Mouse (Mus musculus) lung, adult 18-20 months (tissue): ENCODE measurements at regions not wholly inside any gene's neighbourhood (a gene's known extent, or its start where the extent isn't known, plus 50 kb on each side); places are given as distances from the start of the nearest gene placed in this dataset.

ENCODE experiments used
- DNase-seq, 2 experiments: peaks; one replicate each; pipeline ENCODE4 v3.0.0; 2022; ENCODE audit warnings: mixed read lengths in 2 of 2

GRCm38 (mm10) chr10:37314746-37315430 lies 176.2 kb upstream of the Marcks start:
- DNase-seq = peak; percentile 35 to 37

DNA sequence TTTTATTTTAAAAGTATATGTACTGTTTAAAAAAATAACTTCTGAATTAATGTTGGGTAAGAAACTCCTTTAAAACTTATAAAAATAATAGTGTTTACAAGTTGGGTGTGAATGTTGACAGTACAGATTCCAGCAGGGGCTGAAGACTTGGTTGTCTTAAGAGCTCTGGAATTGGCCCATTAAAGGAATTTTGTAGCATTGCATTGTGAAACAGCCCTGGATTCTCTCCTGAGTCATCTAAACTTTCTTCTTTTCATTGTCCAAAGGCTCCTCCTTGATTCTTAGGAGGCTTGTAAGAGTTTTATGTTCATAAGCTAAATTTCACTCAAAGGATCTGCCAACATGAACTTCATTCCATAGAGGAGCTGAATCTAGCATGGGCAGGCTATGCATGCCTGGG lies 174.7 kb upstream of the Marcks start:
- no peak for DNase-seq

DNA sequence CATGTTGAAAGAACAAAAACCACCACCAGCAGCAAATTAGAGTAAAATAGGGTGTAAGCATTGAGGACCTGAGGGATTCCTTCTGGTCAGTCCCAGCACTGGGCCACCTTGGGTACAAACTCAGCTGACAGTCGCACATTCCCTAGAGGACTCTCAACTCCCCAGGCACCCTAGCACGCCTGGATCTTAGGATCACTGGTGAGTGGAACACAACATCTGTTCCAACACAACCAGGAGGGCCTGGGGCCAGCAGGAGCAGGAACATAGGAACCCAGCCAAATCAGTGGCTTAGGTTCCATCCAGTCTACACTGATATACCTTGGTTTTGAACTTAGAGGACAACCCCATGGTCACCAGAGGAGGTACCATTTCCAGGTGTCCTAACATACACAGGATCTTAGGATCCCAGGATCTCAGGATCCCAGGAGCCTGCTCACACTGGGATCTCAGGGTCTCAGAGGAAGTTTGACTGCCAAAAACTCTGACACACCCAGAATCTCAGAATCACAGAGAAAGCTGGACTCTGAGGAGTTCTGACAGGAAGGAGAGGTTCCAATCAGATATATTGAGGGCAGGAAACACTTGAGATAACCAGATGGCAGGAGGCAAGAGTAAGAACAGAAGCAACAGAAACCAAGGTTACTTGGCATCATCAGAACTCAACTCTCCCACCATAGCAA lies 171.7 kb upstream of the Marcks start:
- DNase-seq = no peak

DNA sequence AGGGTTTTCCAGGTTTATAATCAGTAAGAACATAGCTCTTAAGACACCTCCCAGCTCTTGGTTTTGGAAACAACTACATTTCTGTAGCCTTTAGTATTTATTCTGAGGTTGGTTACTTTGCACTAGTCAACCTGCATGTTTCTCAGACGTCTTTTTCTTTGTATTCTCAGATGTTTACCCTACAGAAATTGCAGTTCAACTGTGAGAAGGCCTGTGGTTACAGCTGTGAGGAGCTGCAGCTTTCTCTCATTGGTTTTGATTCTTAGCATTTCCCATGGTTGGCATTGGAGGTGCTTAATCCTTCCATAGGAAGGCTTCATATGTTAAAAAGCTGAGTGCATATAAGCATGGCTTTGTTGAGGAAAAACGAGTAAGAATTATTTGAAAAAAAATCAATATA lies 165.9 kb upstream of the Marcks start:
- DNase-seq = no peak

DNA sequence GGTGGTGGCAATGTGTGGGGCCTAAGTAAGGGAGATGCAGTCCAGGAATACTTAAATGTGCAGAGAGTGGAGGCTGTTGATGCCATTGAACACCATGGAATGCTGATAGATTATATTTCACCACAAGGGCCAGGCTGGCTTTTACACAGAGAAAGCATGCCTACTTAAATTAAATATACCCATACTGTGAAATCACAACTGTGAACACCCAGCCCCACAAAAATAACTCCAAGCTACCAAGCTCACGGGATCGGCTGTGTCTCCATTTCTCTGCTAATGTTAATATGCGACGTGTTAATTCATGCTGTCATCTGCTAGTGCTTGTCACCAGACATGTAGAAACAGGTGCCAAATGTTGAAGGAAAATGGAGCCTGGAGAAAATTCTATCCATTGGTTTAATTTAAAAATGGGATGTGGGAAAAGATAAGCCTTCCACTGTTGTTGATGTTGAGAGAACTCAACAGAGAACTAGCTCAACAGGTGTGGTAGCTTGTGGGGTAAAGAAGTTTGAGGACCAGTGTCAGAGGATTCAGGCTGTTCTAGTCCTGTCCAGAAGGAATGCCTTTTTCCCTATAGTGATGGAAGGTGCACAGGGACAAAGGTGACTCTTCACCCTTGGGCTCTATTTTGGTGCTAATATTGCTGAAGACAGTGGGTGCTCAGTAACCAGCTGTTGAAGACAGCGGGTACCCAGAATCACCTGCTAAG lies 161.6 kb upstream of the Marcks start:
- no peak for DNase-seq

- DNase-seq = no peak
Measured at GRCm38 (mm10) chr10:37298689-37299421, 160.1 kb upstream of the Marcks start.

DNA sequence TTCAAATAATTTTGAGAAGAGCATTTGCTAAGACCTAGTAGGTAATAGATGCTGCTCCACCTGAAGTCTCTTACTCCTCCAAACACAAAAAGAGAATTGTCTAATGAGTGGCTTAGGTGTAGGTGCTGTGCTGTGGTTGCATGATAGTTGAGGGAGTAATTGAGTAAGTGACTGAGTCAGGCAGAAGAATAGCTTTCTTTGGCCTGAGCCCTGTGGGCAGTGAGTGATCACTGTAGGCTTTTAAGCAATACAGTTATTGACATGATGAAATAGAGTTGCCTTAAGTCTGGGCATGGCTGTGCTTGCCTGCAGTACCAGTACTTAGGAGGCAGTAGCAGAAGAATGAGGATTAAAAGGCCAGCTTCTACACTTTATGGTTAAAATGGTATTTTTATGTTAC lies 155.5 kb upstream of the Marcks start:
- no peak for DNase-seq

DNA sequence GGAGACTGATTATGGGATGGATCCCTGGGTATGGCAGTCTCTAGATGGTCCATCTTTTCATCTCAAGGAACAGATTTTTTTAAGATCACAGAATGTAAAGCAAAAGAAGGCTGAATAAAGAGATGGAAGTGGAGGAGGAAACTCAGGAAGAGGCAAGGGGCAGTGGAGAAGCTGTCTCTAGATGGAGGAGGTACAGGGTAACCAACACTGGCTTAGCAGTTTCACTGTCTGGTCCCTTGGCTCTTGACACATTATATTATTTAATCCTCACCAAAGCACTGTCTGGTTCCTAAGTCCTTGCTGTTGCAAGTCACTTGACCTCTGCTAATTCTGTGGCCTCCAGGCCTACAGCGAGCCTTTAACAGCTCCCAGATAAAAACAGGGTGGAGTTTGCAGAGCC lies 154.6 kb upstream of the Marcks start:
- DNase-seq = no peak

DNA sequence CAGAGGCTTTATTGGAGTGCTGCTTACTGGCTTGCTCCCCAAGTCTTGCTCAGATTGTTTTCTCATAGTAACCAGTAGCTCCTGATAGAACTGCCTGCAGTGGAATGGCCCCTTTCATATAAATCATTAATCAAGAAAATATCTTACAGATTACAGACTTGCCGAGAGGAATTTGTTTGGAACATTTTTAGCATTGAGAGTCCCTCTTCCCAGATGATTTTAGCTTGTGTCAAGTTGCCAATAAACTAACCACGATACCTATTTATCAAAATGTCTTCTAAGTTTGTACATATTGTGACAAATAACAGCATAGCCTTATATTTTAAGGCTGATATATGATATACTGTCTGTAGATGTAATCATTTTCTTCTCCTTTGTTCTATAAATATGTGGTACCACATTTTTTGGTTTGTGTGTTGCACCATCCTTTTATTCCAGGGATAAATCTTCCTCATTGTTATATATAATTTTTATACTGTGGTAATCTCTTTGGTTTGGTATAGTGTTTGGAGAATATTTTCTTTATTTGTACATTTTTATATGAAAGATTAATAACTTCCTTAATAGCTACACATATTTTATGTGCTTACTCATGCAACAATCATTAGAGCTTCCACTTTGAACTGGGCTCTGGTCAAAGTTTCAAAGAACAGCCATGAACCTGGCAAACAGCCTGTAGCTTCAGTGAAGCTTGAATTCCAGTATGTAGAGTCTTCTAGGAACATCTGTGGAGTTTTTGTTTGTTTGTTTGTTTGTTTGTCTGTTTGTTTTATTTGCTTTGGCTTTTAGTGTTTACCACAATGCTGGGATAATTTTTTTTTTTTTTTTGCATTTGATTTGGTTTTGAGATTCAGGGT lies 153.1 kb upstream of the Marcks start:
- DNase-seq = no peak

DNA sequence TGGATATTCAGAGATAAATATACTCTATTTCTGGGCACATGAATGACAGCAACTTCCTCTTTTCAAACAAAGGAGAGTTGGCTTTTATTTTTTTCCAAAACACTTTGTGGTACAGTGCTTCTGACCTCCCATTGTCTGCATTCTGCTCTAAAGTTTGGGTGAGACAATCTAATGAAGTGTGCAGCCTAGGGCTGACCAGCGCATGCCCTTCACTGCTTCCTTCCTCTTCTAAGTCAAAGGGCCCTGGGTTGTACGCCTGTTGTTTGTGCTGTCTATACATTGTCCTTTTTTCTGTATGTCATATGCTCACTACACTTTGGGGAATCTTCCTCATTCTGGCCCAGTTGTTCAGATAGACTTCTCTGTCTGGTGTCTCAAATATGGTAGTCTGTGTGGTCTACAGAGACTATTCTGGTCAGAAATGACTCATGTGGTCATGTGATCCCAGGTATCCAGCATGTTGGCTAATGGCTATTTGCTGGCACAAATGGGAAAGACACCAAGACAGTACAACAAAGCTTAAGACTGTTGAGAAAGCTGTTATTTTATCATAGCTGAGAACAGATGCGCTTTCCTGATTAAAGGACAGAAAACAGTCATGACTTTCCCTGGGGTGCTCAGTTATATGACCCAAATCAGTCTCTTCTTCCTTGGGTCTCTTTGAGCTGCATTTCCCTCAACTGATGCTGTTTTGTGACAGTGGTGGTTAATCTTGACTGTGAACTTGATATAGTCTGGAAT lies 151.4 kb upstream of the Marcks start:
- DNase-seq = no peak

GRCm38 (mm10) chr10:37286305-37286704 lies 147.6 kb upstream of the Marcks start:
- no peak for DNase-seq

GRCm38 (mm10) chr10:37282951-37283350 lies 144.2 kb upstream of the Marcks start:
- peak in 1 of 2 experiments; percentile 27 for DNase-seq

DNA sequence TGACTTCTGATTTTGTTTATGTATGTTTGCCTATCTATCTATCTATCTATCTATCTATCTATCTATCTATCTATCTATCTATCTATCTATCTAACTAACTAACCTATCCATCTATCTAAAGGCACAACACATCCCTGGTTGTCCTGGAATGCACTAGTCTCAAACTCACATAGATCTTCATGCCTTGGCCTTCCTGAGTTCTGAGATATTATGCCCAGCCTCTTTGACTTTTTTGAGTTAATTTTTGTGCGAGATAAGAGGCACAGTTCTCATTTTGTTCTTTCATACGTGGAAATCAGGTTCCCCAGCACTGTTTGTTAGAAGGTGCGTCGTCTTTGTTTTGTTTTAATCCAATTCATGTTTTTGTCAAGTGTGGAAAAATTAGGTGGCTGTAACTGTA lies 142.1 kb upstream of the Marcks start:
- DNase-seq = no peak

- no peak for DNase-seq
Measured at GRCm38 (mm10) chr10:37280150-37280820, 141.6 kb upstream of the Marcks start.

GRCm38 (mm10) chr10:37279316-37279715 lies 140.6 kb upstream of the Marcks start:
- DNase-seq = no peak

DNA sequence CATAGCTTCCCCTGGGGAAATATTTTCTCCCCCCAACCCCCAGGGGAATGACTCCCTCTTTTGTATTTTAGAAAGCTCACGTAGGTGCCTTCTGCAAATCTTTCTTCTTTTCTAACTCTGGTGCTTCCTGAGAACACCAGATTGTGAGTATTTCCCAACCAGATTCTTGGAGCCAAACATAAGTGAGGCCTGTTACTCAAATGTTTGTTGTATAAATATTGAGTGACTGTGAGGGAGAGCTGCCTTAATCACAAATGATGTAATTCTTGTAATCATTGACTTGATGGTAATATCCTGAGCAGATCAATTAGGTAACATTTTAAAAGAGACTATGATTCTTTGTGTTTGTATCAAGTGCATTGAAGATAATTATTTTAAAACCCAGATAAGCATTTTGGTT lies 137.1 kb upstream of the Marcks start:
- DNase-seq = peak in 1 of 2 experiments; percentile 31

DNA sequence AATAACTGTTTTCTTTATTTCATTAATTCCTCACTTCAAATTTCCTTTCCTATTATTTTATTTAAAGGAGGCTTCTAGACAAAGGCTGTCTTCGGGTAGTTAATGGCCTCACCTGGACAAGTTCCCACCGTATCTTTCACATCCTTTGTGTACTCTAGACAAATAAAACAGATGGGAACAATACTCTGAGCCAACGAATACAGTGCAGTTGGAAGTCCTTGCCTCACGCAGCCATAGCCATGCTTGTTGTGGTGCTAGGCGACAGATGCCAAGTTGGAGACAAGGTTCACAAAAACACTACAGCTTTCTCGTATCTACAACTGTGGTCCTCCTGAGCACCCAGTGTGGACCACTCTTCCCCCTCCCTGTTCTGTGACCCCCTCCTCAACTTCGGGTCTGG lies 136.6 kb upstream of the Marcks start:
- peak in 1 of 2 experiments; percentile 42 for DNase-seq

DNA sequence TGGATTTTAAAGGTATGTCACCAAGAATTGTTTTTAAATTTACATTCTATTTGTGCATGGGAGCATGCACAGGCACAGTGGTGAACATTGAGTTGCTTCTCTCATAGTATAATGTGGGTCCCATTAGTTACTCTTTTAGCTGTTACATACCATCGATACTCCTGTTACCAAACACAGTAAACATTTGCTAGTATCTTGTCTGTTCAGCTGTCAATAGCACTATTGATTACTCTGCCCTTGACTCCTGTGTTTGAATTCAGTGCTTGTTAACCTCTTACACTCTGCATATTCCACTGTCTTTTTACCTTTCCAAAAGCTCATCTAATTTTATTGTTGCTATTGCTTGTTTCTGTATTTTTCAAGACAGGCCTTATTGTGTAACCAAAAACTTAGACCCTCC lies 133.2 kb upstream of the Marcks start:
- no peak for DNase-seq

- DNase-seq = no peak
Measured at GRCm38 (mm10) chr10:37270236-37271000, 131.7 kb upstream of the Marcks start.

GRCm38 (mm10) chr10:37266909-37267308 lies 128.2 kb upstream of the Marcks start:
- no peak for DNase-seq
